Mouse (Mus musculus): ENCODE results near the gene Sct.

Gene Sct

GRCm38 (mm10) chr7:141278766-141279590 is at the start of gene Sct:
TSS of gene Sct (minus strand) at chr7:141279133.
- WGBS, result 7% methylated on average over 46 of the region's 46 CpGs

- WGBS, result 8% methylated on average over 24 of the region's 24 CpGs
Measured at GRCm38 (mm10) chr7:141328373-141328990, 49.5 kb upstream of the Sct start.

- WGBS, result under 1% methylated on average over 105 of the region's 105 CpGs
Measured at GRCm38 (mm10) chr7:141327469-141328372, 48.8 kb upstream of the Sct start, which contains the start of the genes Deaf1 and Tmem80. TSS of gene Deaf1 (minus strand) at chr7:141327690. TSS of gene Tmem80 (plus strand) at chr7:141327739.

DNA sequence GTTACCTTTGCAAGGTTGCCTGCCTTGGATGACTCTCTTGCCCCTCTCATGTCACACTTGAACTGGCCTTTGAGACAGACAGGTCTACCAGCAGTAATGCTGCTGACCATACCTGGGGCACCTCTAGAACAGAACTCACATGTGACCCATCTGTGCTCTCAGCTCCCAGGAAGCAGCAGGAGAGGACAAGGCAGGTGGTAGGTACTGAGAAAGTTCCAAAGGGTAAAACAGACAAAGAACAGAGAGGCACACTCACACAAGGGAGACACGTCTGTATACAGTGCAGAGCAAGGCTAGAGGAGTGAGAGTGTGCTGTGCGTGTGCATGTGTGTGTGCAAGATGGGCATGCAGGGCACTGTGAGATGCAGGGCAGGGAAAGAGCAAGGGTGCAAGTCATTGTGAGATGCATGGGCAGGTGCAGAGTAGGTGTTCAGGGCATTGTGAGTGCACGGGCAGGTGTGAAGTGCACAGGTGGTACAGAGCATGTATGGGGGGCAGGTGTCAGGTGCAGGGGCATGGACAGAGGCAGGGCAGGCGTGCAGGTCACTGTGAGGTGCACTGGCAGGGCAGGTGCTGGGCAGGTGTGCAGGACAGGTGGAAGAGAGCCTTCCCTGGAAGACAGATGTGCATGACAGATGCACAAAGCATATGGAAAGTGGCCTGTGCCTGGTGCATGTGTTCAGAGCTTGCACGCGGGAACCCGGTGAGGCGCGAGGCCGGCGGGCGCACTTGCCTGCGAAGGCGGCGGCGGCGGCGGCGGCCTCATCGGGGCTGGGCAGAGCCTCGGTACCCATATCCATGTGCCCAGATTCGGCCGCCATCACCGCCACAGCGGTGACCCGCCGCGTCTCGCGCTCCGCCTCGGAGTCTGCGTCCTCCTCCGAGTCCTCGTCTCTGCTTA is 47.9 kb upstream of the Sct start:
- WGBS, result 3% methylated on average over 35 of the region's 35 CpGs

DNA sequence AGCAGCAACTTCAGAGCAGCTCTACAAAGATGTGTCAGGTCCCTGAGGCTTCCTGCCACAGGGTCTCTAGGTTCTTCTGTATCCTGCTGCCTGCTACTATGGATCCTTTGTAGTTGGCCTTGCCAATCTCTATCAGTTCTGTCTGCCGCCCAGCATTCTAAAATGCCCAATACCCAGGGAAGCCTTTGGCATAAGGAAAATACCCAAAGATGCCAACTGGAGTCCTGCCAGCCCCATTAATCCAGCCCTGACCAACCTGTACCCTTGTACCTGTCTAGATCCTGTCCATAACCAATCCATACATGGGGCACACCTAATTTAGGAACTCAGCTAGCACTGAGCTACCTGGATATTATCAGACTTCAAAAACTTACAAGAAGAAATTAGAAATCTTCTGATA is 45.8 kb upstream of the Sct start:
- 73% methylated on average over 1 of the region's 1 CpGs for WGBS

- 84% methylated on average over 2 of the region's 2 CpGs for WGBS
Measured at GRCm38 (mm10) chr7:141319446-141319845, 40.5 kb upstream of the Sct start.

DNA sequence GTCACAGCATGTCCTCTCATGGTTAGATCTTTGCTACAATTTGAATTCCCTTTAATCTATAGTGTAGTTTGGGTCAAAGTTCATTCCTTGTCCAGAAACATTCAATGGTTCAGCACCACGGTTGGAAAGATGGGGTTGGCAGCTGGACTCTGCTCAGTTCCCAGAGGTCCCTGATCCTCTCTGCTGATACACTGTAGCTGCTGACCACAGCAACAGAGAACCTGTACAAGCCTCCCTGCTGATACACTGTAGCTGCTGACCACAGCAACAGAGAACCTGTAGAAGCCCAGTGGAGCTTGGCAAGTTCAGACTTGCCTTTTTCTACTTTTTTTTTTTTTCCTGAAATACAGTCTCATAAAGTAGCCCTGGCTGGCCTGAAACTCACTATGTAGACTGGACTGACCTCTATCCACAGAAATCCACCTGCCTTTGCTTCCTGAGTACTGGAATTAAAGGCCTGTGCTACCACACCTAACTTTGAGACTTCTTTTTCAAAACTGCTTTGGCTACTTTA is 38.7 kb upstream of the Sct start:
- WGBS, result 85% methylated on average over 1 of the region's 1 CpGs

- WGBS, result 62% methylated on average over 5 of the region's 5 CpGs
Measured at GRCm38 (mm10) chr7:141315974-141316373, 37.0 kb upstream of the Sct start.

DNA sequence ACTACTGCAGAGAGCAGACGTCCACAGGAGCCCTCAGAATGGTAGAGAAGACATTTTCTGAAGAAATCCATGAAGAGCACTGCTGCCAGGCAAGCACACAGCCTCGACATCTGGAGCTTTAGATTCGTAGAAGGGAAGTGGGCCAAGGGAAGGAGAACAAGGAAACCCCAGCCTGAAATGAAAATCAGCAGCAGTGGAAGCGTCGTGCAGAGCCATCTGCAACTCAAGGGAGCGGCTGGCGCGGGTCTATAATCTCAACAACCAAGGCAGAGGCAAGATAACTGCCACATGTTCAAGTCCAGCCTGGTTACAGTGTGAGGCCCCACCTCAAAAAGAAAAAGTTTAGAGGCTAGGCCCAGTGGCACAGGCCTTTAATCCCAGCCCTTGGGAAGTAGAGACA is 36.1 kb upstream of the Sct start:
- WGBS, result 52% methylated on average over 8 of the region's 8 CpGs

GRCm38 (mm10) chr7:141314416-141314815 is 35.5 kb upstream of the Sct start:
- 85% methylated on average over 2 of the region's 2 CpGs for WGBS

DNA sequence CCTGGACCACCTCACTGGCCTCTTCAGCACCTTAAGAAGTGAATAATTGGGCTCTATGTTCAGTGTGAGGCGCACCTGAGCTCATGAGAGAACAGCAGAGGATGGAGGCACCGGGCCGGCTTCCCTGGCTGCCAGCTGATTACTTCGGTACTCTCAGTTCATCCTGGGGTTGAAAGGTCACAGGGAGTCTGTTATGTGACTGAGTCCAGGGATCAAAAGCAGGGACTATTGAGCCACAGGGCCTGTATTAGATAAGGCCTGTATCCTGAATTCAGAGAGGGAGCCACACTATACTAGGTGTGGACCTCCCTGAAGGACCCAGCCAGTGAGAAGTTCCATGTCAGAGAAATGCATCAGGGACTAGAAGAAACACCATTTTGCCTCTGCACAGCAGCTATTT is 25.6 kb upstream of the Sct start:
- 90% methylated on average over 4 of the region's 4 CpGs for WGBS

- WGBS, result 68% methylated on average over 1 of the region's 1 CpGs
Measured at GRCm38 (mm10) chr7:141302702-141303268, 23.9 kb upstream of the Sct start.

GRCm38 (mm10) chr7:141301386-141301785 is 22.5 kb upstream of the Sct start:
- 95% methylated on average over 9 of the region's 9 CpGs for WGBS

GRCm38 (mm10) chr7:141299175-141299574 is 20.2 kb upstream of the Sct start:
- WGBS, result 87% methylated on average over 8 of the region's 8 CpGs

DNA sequence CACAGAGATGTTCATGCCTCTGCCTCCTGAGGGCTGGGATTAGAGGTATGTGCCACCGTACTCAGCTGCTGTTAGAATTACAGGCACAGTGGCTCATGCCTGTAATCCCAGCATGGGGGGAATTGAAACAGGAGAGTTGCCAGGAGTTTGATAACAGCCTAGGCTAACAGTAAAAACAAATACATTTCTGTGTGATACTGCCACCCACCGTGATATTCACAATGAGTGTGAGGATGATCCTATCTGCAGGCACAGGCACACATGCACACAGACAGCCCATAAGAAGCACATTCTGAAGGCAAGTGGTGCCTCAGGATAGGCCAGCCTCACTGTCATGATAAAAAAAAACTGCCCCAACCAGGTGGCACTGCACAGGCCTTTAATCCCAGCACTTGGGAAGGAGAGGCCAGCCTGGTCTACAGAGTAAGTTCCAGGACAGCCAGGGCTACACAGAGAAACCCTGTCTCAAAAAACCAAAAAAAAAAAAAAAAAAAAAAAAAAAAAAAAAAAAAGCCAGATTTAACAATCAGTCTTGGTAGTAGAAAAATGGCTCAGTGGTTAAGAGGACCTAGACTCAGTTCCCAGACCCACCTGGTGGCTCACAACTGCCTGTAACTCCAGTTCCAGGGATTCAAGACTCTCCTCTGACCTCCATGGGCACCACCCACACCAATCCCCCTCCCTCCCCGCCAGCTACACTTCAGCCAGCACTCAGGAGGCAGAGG is 19.2 kb upstream of the Sct start:
- WGBS, result 74% methylated on average over 3 of the region's 3 CpGs

- WGBS, result 14% methylated on average over 22 of the region's 22 CpGs
Measured at GRCm38 (mm10) chr7:141294479-141294878, 15.5 kb upstream of the Sct start.

DNA sequence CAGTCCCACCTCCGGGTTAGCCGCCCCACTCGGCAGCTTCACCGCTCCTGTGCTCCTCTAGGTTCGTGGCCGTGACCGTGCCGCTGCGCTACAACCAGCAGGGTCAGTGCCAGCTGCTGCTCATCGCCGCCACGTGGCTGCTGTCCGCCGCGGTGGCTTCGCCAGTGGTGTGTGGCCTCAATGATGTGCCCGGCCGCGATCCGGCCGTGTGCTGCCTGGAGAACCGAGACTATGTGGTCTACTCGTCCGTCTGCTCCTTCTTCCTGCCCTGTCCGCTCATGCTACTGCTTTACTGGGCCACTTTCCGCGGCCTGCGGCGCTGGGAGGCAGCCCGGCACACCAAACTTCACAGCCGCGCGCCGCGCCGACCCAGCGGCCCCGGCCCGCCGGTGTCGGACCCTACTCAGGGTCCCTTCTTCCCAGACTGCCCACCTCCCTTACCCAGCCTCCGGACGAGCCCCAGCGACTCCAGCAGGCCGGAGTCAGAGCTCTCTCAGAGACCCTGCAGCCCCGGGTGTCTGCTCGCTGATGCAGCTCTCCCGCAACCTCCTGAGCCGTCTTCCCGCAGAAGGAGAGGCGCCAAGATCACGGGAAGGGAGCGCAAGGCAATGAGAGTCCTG is 15.0 kb upstream of the Sct start:
- 1% methylated on average over 53 of the region's 53 CpGs for WGBS

GRCm38 (mm10) chr7:141292583-141293388 is 13.9 kb upstream of the Sct start:
- WGBS, result 54% methylated on average over 15 of the region's 15 CpGs
